Mouse (Mus musculus) hindbrain, embryonic 16.5 days (tissue): ENCODE measurements at regions not wholly inside any gene's neighbourhood (a gene's known extent, or its start where the extent isn't known, plus 50 kb on each side); places are given as distances from the start of the nearest gene placed in this dataset. TPM values are rescaled to one million over a fixed set of nuclear protein-coding genes. Genes with fewer than 3 reads are reported as not detected.

Source experiments
- ATAC-seq: fragments of 200-750 bp; cut with Nextera tagmentation; 2 replicates; pipeline ENCODE4 v1.8.0; 2017; ENCODE audit warnings: moderate TSS enrichment, moderate library complexity
- H3K27ac ChIP-seq: fragments of 300-500 bp; sonication (generic); 2 replicates; pipeline ENCODE4 v1.5.1; 2014; ENCODE audit warnings: low read depth, mild to moderate bottlenecking, control low read depth, low read length, moderate library complexity
- H3K27me3 ChIP-seq: fragments of 300-500 bp; sonication (generic); replicated peaks from 2 replicates; pipeline ENCODE4 v1.6.1; 2014; ENCODE audit warnings: low read length; ENCODE audit not compliant: control insufficient read depth, insufficient read depth
- H3K36me3 ChIP-seq: fragments of 300-500 bp; sonication (generic); 2 replicates; pipeline ENCODE4 v1.6.1; 2014; ENCODE audit warnings: mild to moderate bottlenecking, low read length, moderate library complexity, mixed read lengths; ENCODE audit not compliant: control insufficient read depth, insufficient read depth
- H3K4me1 ChIP-seq: fragments of 300-500 bp; sonication (generic); 2 replicates; pipeline ENCODE4 v1.6.1; 2014; ENCODE audit warnings: low read depth, low read length; ENCODE audit not compliant: control insufficient read depth, insufficient read depth
- H3K4me2 ChIP-seq: fragments of 300-500 bp; sonication (generic); 2 replicates; pipeline ENCODE4 v1.6.1; 2014; ENCODE audit warnings: mild to moderate bottlenecking, low read length, control low read depth, moderate library complexity
- H3K4me3 ChIP-seq: fragments of 300-500 bp; sonication (generic); 2 replicates; pipeline ENCODE4 v1.5.1; 2014; ENCODE audit warnings: mild to moderate bottlenecking, low read length, control low read depth, moderate library complexity
- H3K9ac ChIP-seq: fragments of 300-500 bp; sonication (generic); 2 replicates; pipeline ENCODE4 v1.6.1; 2014; ENCODE audit warnings: low read depth, mild to moderate bottlenecking, control low read depth, low read length, moderate library complexity
- H3K9me3 ChIP-seq: fragments of 300-500 bp; sonication (generic); 2 replicates; pipeline ENCODE4 v1.6.1; 2014; ENCODE audit warnings: mild to moderate bottlenecking, low read length, moderate library complexity; ENCODE audit not compliant: control insufficient read depth
- WGBS: fragments of 180-500 bp; shearing (Covaris S2); extraction: QIAGEN DNeasy Blood & Tissue Kit; methylation state at CpG from one replicate; pipeline ENCODE4 v1.1.7; 2014; 5-methylcytosine and 5-hydroxymethylcytosine counted together
- microRNA-seq: library from miRNA; unstranded; fragments of <30 nt; microRNA quantifications from one replicate; pipeline ENCODE4, GENCODE M21; 2017

GRCm38 (mm10) chr10:46373715-46374475, 796.3 kb downstream of the Hace1 start:
- H3K27ac ChIP-seq = no peak overlapping the region
- H3K4me2 ChIP-seq = no peak overlapping the region
- H3K4me1 ChIP-seq = no peaks in the 10 kb centered on the region
- WGBS = 67% methylated on average over 7 of the region's 7 CpGs
- no peaks in the 10 kb centered on the region for H3K27me3 ChIP-seq
- H3K36me3 ChIP-seq = no peaks in the 10 kb centered on the region
- H3K9ac ChIP-seq = no peak overlapping the region
- no peak overlapping the region for H3K4me3 ChIP-seq
- no peaks in the 10 kb centered on the region for H3K9me3 ChIP-seq
- peak; percentile 4; the same call in 1 of the 2 replicates for ATAC-seq

GRCm38 (mm10) chr10:46374646-46375045, 797.0 kb downstream of the Hace1 start:
- Histone ChIP-seq H3K27me3 (no peaks in the 10 kb centered on the region), H3K4me2 (no peak overlapping the region), H3K36me3 (no peaks in the 10 kb centered on the region), H3K4me1 (no peaks in the 10 kb centered on the region), H3K9me3 (no peaks in the 10 kb centered on the region), H3K4me3 (no peak overlapping the region), H3K27ac (no peak overlapping the region), H3K9ac (no peak overlapping the region)
- no peak for ATAC-seq
- 87% methylated on average over 3 of the region's 3 CpGs for WGBS

GRCm38 (mm10) chr10:46397089-46397488, 819.5 kb downstream of the Hace1 start:
- no peak overlapping the region for H3K27ac ChIP-seq
- no peaks in the 10 kb centered on the region for H3K4me1 ChIP-seq
- no peaks in the 10 kb centered on the region for H3K36me3 ChIP-seq
- no peak overlapping the region for H3K4me2 ChIP-seq
- 90% methylated on average over 4 of the region's 4 CpGs for WGBS
- H3K27me3 ChIP-seq = no peaks in the 10 kb centered on the region
- no peak for ATAC-seq
- H3K9ac ChIP-seq = no peak overlapping the region
- no peaks in the 10 kb centered on the region for H3K9me3 ChIP-seq
- no peak overlapping the region for H3K4me3 ChIP-seq

- H3K4me3 ChIP-seq = no peak overlapping the region
- no peaks in the 10 kb centered on the region for H3K36me3 ChIP-seq
- ATAC-seq = no peak
- no peaks in the 10 kb centered on the region for H3K27me3 ChIP-seq
- H3K9me3 ChIP-seq = no peaks in the 10 kb centered on the region
- H3K4me2 ChIP-seq = no peak overlapping the region
- WGBS = 61% methylated on average over 2 of the region's 2 CpGs
- H3K27ac ChIP-seq = no peak overlapping the region
- H3K4me1 ChIP-seq = no peaks in the 10 kb centered on the region
- no peak overlapping the region for H3K9ac ChIP-seq
These were observed 826.3 kb downstream of the Hace1 start for GRCm38 (mm10) chr10:46403883-46404282.

Small RNA genes in the stretch of these regions (microRNA-seq; reads per million reads assigned to microRNA genes)
- not detected for gene Gm27410
